Mouse (Mus musculus) myocyte (in vitro differentiated cells): ENCODE measurements around the gene Olfr97.

Experiments
- MAX ChIP-seq: IDR thresholded peaks from one replicate; pipeline ENCODE4 v1.6.1; 2011; ENCODE audit warnings: low read depth, mild to moderate bottlenecking, control low read depth
- POLR2A ChIP-seq: IDR thresholded peaks from one replicate; pipeline ENCODE4 v1.6.1; 2011; ENCODE audit warnings: low read depth, mild to moderate bottlenecking, control low read depth, moderate library complexity; ENCODE audit not compliant: insufficient read length
- POLR2AphosphoS2 ChIP-seq: IDR thresholded peaks from one replicate; pipeline ENCODE4 v1.6.1; 2011; ENCODE audit warnings: low read depth, control low read depth; ENCODE audit not compliant: insufficient read length
- USF1 ChIP-seq: IDR thresholded peaks from one replicate; pipeline ENCODE4 v1.6.1; 2011; ENCODE audit warnings: low read depth, mild to moderate bottlenecking, control low read depth, moderate library complexity

GRCm38 (mm10) chr17:37275626-37276248, 38.6 kb upstream of the Olfr97 start:
- TF ChIP-seq POLR2AphosphoS2, result no peak
- TF ChIP-seq MAX, result no peak
- no peak for TF ChIP-seq POLR2A
- TF ChIP-seq USF1, result no peak
